Mouse (Mus musculus): ENCODE measurements around the gene Kank4.

DNA sequence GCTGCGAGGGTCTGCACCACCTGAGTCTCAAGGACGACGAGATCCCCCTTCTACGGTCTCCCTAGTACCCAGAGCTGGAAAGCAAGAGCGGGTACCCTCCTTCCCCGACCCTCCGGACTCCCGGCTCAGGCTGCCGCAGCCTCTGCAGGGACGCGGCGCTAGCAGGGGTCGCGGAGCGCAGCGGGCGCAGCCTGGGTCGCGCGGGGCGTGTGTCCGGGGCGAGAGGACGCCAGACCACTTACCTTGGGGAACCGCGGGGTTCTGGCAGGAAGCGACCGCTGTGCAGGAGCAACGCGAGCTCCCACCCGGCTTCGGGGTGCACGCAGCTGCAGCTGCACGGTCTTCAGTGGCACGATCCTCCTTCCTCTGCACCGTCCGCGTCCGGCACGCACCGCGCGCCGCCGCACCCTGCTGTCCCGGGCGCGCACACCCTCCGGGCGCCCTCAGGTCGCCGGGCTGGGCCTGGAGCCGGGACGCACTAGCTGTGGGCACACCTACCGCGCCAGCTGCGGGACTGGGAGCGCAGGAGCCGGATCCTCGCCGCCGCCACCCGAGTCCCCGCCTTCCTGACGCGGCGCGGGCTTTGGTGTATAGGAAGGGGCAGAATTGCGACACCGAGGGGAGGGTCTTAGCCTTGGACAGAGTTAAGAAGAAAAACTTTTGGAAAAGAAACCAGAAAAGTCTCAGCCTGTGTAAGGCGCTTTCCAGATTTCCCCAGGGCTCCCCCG lies at the start of gene Kank4:
- TF ChIP-seq POLR2A (IDR thresholded peaks at IDR 0.05; ENCODE audit: borderline replicate concordance, insufficient read depth, low read length) (no peak), CTCF (IDR thresholded peaks at IDR 0.05; ENCODE audit: borderline replicate concordance, insufficient read depth, low read depth, low read length) (no peak)

Measured in cerebellum, adult 2 months (tissue).